Mouse (Mus musculus): ENCODE measurements at regions not wholly inside any gene's neighbourhood (a gene's known extent, or its start where the extent isn't known, plus 50 kb on each side); places are given as distances from the start of the nearest gene placed in this dataset.
A peak's percentile ranks its signal among the peaks of the same experiment; 100 is the strongest.
"Not testable (repeated sequence)": the region's sequence is repeated elsewhere in the genome, so short reads cannot be mapped to it uniquely, and the experiment has no call there.

DNA sequence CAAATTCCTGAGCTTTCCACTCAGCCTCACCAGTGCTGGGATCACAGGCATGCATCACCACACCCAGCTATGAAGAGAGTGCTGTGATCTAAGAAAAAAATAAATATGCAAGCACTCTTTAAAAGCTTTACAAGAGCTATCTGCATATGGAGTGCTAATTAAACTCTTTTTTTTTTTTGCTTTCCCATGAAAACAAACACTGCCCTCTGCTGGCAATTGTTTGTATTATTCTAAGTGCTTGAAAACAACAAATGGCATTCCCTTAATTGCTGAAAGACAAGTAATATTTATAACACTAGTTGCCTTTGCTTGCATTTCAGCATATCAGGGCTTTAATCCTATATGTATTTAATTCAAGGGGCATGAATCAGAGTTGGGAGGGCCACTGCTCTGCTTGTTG lies 91.8 kb downstream of the 5730507C01Rik start:
- peak in 1 of 2 experiments; percentile 25 for DNase-seq (ENCODE audit: low spot score in 2 of 2)

- DNase-seq (ENCODE audit: low spot score in 2 of 2) = peak; percentile 18 to 41
Measured at GRCm38 (mm10) chr12:18609835-18610234, 95.5 kb downstream of the 5730507C01Rik start.

GRCm38 (mm10) chr12:18610581-18610980 lies 96.3 kb downstream of the 5730507C01Rik start:
- DNase-seq (ENCODE audit: low spot score in 2 of 2) = not testable (repeated sequence)
